ENCODE assay signal across 8 mouse cellular contexts in the genomic region with DNA sequence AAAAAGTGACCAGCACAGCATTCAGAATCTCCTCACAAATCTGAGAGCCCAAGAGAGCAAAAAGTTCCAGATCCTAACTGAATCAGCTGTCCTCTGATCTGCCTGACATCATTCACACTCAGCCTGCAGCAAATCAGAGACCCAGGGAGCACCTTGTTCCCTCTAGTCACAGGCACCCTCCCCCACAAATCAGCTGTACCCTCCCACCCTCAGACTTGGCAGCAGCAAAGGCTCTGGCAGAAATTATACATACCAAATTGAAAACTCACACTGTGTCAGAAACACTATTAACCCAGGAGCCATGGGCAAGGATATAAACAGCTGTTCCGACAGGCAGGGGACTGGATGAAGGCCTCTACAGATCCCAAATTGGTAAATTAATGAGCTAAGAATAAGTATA.
A peak's percentile ranks its signal among the peaks of the same experiment; 100 is the strongest.
DNase-seq lines count a peak whose midpoint lies in the region; ATAC-seq and TF ChIP-seq lines count a peak whose summit lies in the region.

No protein-coding gene starts in this region.

- H3K4me1 ChIP-seq in kidney, adult 2 months (ENCODE audit: control insufficient read depth, insufficient read depth, low read length) = no peaks in the 10 kb centered on the region
- H3K4me1 ChIP-seq in kidney, embryonic 16.5 days (ENCODE audit: insufficient read depth, low read length) = no peaks in the 10 kb centered on the region

- H3K4me2 ChIP-seq in kidney, embryonic 16.5 days (replicated peaks; ENCODE audit: low read depth, low read length) = no peak overlapping the region

- 50% methylated on average over 1 of the region's 1 CpGs for WGBS in kidney, adult 2 months
- 61% methylated on average over 1 of the region's 1 CpGs for WGBS in kidney, embryonic 16.5 days

- no peak for TF ChIP-seq CTCF in kidney, adult 2 months (conservative IDR thresholded peaks at IDR 0.05; ENCODE audit: insufficient read depth, insufficient read length, low read depth, low read length)

- TF ChIP-seq POLR2A in kidney, adult 2 months (IDR thresholded peaks at IDR 0.05; ENCODE audit: low read depth, low read length) = no peak

- H3K27me3 ChIP-seq in kidney, adult 2 months (replicated peaks; ENCODE audit: control insufficient read depth, insufficient read depth, low read length) = no peaks in the 10 kb centered on the region
- no peaks in the 10 kb centered on the region for H3K27me3 ChIP-seq in kidney, embryonic 16.5 days (ENCODE audit: insufficient read depth, low read length)

- ATAC-seq in kidney, embryonic 16.5 days (ENCODE audit: low FRiP score, low TSS enrichment) = no peak

- no peak overlapping the region for H3K4me3 ChIP-seq in kidney, adult 2 months (ENCODE audit: insufficient read depth, low read depth, low read length)
- H3K4me3 ChIP-seq in kidney, embryonic 16.5 days (ENCODE audit: low read length) = no peak overlapping the region

- intact Hi-C loops in gastrocnemius, postnatal 36 days (cut with DNase I) = no loop called here

- no peaks in the 10 kb centered on the region for H3K9me3 ChIP-seq in kidney, embryonic 16.5 days (ENCODE audit: low read length)

- H3K27ac ChIP-seq in kidney, adult 2 months (ENCODE audit: insufficient read depth, low read depth, low read length) = no peak overlapping the region
- H3K27ac ChIP-seq in kidney, embryonic 16.5 days (ENCODE audit: low read length) = no peak overlapping the region

- DNase-seq in kidney, adult 2 months = peak; percentile 24
- peak; percentile 3 to 77 for DNase-seq in adrenal gland, postnatal 36 days
- DNase-seq in gastrocnemius, postnatal 36 days = peak; percentile 35 to 64
- DNase-seq in layer of hippocampus, adult 9-10 months (ENCODE audit: low spot score) = peak; percentile 48
- DNase-seq in ovary, postnatal 36 days (ENCODE audit: low spot score) = peak; percentile 15
- DNase-seq in liver = no peak
- DNase-seq in c-Kit-positive CD71-positive TER-119-positive erythroid progenitor cells, embryonic 14.5 days (ENCODE audit: low spot score) = no peak

- no peaks in the 10 kb centered on the region for H3K36me3 ChIP-seq in kidney, adult 2 months (ENCODE audit: control insufficient read depth, insufficient read depth, low read length)
- no peaks in the 10 kb centered on the region for H3K36me3 ChIP-seq in kidney, embryonic 16.5 days (ENCODE audit: insufficient read depth, low read length)

- H3K9ac ChIP-seq in kidney, embryonic 16.5 days (replicated peaks; ENCODE audit: low read length) = no peak overlapping the region

Comparison
In these comparisons a context has a peak if more than half of its experiments do, and no peak if none do; other contexts are left out.
1. DNase-seq: peak in kidney, adult 2 months (single experiment), adrenal gland, postnatal 36 days (2 of 2), gastrocnemius, postnatal 36 days (2 of 2), layer of hippocampus, adult 9-10 months (single experiment) and ovary, postnatal 36 days (single experiment); none in liver (single experiment) and c-Kit-positive CD71-positive TER-119-positive erythroid progenitor cells, embryonic 14.5 days (single experiment).